Mouse (Mus musculus) monocyte, adult 5-6 weeks (primary cell): ENCODE measurements around the gene Ficd. TPM values are rescaled to one million over a fixed set of nuclear protein-coding genes. Genes with fewer than 3 reads are reported as not detected.

Experiments used
- ATAC-seq: fragments of 153-309, 156-312 bp; replicated peaks from 2 replicates; pipeline ENCODE4 v1.8.0; 2017; ENCODE audit warnings: mild to moderate bottlenecking; ENCODE audit not compliant: low TSS enrichment, insufficient number of reproducible peaks, severe bottlenecking, poor library complexity, low FRiP score
- total RNA-seq: library from RNA; stranded (forward); fragments of 200-1000, 200-491, 200-594 nt; gene quantifications from 3 replicates; pipeline ENCODE4 v1.2.3, GENCODE M21; 2017

The Ficd gene
- 2.0 to 4.7 TPM (median 4.2 TPM) in 3 replicates for total RNA-seq

- ATAC-seq: peak; percentile 92
Measured at GRCm38 (mm10) chr5:113735345-113736112, at the start of gene Ficd. Ficd (plus strand) TSS chr5:113735803.

GRCm38 (mm10) chr5:113687514-113687913 is 48.1 kb upstream of the Ficd start:
- no peak for ATAC-seq

GRCm38 (mm10) chr5:113690069-113690548 is 45.5 kb upstream of the Ficd start:
- no peak for ATAC-seq

GRCm38 (mm10) chr5:113690866-113691265 is 44.7 kb upstream of the Ficd start:
- no peak for ATAC-seq

- no peak for ATAC-seq
Measured at GRCm38 (mm10) chr5:113693196-113693755, 42.3 kb upstream of the Ficd start.

- no peak for ATAC-seq
Measured at GRCm38 (mm10) chr5:113694000-113694399, 41.6 kb upstream of the Ficd start.

GRCm38 (mm10) chr5:113694415-113694814 is 41.2 kb upstream of the Ficd start:
- ATAC-seq: no peak

GRCm38 (mm10) chr5:113700388-113701023 is 35.1 kb upstream of the Ficd start:
- no peak for ATAC-seq

GRCm38 (mm10) chr5:113703803-113704585 is 31.6 kb upstream of the Ficd start:
- no peak for ATAC-seq

- ATAC-seq: no peak
Measured at GRCm38 (mm10) chr5:113712861-113713260, 22.7 kb upstream of the Ficd start.

GRCm38 (mm10) chr5:113716581-113717388 is 18.8 kb upstream of the Ficd start:
- ATAC-seq: no peak

GRCm38 (mm10) chr5:113719221-113719661 is 16.4 kb upstream of the Ficd start:
- no peak for ATAC-seq

GRCm38 (mm10) chr5:113722224-113723013 is 13.2 kb upstream of the Ficd start:
- ATAC-seq: no peak

- ATAC-seq: no peak
Measured at GRCm38 (mm10) chr5:113723567-113724237, 11.9 kb upstream of the Ficd start.

GRCm38 (mm10) chr5:113724446-113724845 is 11.2 kb upstream of the Ficd start, which contains the start of gene 1700069L16Rik:
1700069L16Rik (minus strand) TSS chr5:113724772.
- peak; percentile 81 for ATAC-seq

GRCm38 (mm10) chr5:113725417-113725816 is 10.2 kb upstream of the Ficd start:
- no peak for ATAC-seq

- no peak for ATAC-seq
Measured at GRCm38 (mm10) chr5:113726618-113727017, 9.0 kb upstream of the Ficd start.
